Mouse (Mus musculus): ENCODE measurements around the gene Ccdc88c. TPM values are rescaled to one million over a fixed set of nuclear protein-coding genes. Genes with fewer than 3 reads are reported as not detected.

The Ccdc88c gene
- polyA plus RNA-seq, 1 experiment from 2014 or later, result 15.3 TPM

DNA sequence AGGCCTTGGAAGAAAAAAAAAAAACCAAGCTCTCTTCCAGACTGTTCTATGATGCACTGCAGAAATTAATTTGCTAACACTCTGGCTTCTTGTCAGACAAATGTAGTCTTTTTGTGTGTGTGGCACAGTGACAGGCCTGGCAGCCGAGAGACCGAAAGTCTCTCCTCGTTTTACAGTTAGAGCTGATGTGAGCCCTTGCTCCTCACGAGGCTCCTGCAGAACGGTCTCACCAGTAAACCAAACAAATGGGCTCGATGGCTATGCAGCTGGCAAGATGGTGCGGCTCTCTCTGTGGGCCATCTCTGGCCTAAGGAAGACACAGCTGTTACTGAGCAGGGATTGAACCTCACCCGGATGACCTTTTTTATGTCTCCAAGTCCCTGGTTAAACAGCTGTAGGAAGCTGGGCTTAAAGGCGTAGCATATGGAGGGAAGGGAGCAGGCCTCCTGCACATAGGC lies 48.3 kb downstream of the Ccdc88c start:
- Histone ChIP-seq H3K27ac (ENCODE audit: low read depth) (no peak overlapping the region; the same call in 1 of the 2 replicates), H3K9me3 (ENCODE audit: low read depth, low read length) (no peaks in the 10 kb centered on the region), H3K4me2 (no peak overlapping the region), H3K4me1 (ENCODE audit: insufficient read depth) (no peaks in the 10 kb centered on the region), H3K36me3 (ENCODE audit: insufficient read depth) (no peaks in the 10 kb centered on the region), H3K9ac (no peak overlapping the region), H3K27me3 (ENCODE audit: insufficient read depth, low read length) (no peaks in the 10 kb centered on the region), H3K4me3 (ENCODE audit: low read depth, low read length) (no peak overlapping the region)
- no peak for TF ChIP-seq CTCF (IDR thresholded peaks at IDR 0.05; ENCODE audit: low read depth)
- 42% methylated on average over 9 of the region's 9 CpGs for WGBS
- DNase-seq (peak; percentile 60), ATAC-seq (ENCODE audit: insufficient read depth) (peak; percentile 53)

DNA sequence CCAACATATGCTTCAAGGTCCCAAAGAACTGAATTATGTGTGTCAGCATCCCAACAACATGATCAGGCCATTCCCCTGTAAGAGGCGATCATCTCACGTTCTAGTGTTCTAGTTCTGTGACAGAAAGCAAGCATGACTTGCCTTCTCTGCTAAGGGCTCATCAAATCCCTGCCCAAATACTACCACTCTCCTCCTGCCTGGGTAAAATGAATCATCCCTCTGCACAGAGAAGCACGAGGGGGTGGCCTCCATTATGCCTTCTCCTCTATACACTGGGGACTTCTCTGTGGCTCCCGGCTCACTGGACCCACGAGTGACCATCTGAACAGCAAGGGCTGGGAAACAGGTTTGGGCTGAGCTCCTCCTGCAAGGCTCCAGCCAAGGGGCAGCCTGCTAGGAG lies 49.2 kb downstream of the Ccdc88c start:
- H3K27ac ChIP-seq (ENCODE audit: low read depth), result no peak overlapping the region

DNA sequence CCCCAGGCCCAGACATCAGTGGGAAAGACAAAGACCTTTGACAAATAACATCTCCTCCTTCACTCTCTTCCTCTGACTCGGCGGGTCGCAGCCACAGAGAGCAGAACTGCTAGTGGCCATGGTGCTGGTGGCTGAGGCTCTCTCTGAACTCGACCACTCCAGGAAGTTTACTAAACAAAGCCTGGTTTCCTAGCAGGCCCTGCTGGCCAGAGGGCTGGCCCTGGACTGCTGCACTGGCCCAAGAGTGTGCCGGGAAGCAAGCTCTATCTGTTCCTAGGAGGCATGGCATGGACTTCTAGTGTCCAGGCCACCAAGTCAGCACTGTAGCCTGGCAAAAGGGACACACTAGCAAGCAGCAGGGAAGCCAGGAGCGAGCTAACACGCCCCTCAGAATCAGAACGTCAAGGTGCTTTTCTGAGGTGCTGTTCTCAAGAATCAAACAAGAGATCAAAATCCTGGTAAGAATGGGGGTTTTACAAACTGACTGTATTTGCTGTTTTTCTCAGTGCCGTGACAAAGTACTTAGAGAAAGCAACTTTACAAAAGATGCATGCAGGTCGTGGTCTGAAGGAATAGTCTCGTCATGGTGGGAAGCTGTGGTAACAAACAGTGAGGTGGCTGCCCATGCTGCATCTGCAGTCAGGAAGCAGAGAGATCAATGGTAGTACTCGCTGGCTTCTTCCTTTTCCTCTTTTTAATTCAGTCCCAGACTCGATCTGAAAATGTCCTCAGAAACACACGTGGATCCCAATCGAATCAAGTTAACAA lies 50.7 kb downstream of the Ccdc88c start:
- H3K9ac ChIP-seq, result no peak overlapping the region
- ATAC-seq (ENCODE audit: insufficient read depth) (no peak), DNase-seq (peak; percentile 27)
- H3K27ac ChIP-seq (ENCODE audit: low read depth), result no peak overlapping the region
- 59% methylated on average over 15 of the region's 15 CpGs for WGBS
- H3K4me2 ChIP-seq, result no peak overlapping the region
- no peaks in the 10 kb centered on the region for H3K9me3 ChIP-seq (ENCODE audit: low read depth, low read length)
- no peak for TF ChIP-seq CTCF (IDR thresholded peaks at IDR 0.05; ENCODE audit: low read depth)
- no peaks in the 10 kb centered on the region for H3K4me1 ChIP-seq (ENCODE audit: insufficient read depth)
- H3K4me3 ChIP-seq (ENCODE audit: low read depth, low read length), result no peak overlapping the region
- no peaks in the 10 kb centered on the region for H3K27me3 ChIP-seq (ENCODE audit: insufficient read depth, low read length)
- no peaks in the 10 kb centered on the region for H3K36me3 ChIP-seq (ENCODE audit: insufficient read depth)

More for the DNA sequence above, 49.2 kb downstream of the Ccdc88c start:
- Histone ChIP-seq H3K4me3 (ENCODE audit: low read depth, low read length) (no peak overlapping the region), H3K27me3 (ENCODE audit: insufficient read depth, low read length) (no peaks in the 10 kb centered on the region), H3K9ac (no peak overlapping the region), H3K4me2 (no peak overlapping the region), H3K9me3 (ENCODE audit: low read depth, low read length) (no peaks in the 10 kb centered on the region), H3K4me1 (ENCODE audit: insufficient read depth) (no peaks in the 10 kb centered on the region), H3K36me3 (ENCODE audit: insufficient read depth) (no peaks in the 10 kb centered on the region)
- no peak for TF ChIP-seq CTCF (IDR thresholded peaks at IDR 0.05; ENCODE audit: low read depth)
- WGBS, result 78% methylated on average over 5 of the region's 5 CpGs
- DNase-seq (no peak), ATAC-seq (ENCODE audit: insufficient read depth) (no peak)

DNA sequence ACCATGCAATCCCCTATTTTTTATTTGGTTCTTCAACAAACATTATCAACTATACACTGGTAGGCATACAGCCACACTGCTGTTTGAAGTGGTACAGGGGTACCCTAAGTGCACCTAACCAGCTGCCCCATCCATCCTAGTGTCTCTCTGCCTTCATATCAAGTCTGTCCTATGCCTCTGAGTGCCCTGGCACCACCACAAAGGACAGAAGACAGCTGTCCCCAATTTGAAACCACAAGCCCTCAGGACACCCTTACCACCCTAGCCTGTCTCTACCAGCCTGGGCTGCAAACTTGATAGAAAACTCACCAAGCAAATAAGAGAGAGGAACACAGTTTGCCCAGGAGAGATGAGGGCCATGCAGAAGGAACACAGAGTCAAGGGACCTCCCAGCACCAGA lies 51.3 kb downstream of the Ccdc88c start:
- ATAC-seq (ENCODE audit: insufficient read depth) (no peak), DNase-seq (no peak)
- Histone ChIP-seq H3K4me2 (no peak overlapping the region), H3K4me3 (ENCODE audit: low read depth, low read length) (no peak overlapping the region), H3K9ac (no peak overlapping the region), H3K4me1 (ENCODE audit: insufficient read depth) (no peaks in the 10 kb centered on the region), H3K27me3 (ENCODE audit: insufficient read depth, low read length) (no peaks in the 10 kb centered on the region), H3K27ac (ENCODE audit: low read depth) (no peak overlapping the region), H3K36me3 (ENCODE audit: insufficient read depth) (no peaks in the 10 kb centered on the region), H3K9me3 (ENCODE audit: low read depth, low read length) (no peaks in the 10 kb centered on the region)
- TF ChIP-seq CTCF (IDR thresholded peaks at IDR 0.05; ENCODE audit: low read depth), result no peak

DNA sequence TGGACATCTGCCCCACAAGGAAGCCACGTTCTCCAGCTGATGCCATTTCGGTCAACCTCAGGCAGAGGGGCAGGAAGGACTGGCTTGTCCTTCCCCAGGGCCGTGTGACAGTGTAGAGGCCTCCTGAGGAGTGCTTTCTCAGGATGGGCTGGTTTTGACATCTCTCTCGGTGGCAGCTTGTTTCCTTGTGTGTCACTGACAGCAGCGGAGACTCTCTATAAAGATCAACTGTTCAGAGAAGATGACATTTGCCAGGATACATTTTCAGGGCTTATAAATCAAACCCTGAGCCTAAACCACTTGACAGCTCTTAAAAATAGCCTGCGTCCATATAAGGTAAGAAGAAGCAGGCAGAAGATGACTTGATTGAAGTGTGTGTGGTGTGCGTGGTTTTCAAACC lies 59.0 kb downstream of the Ccdc88c start:
- Histone ChIP-seq H3K4me2 (no peak overlapping the region), H3K36me3 (ENCODE audit: insufficient read depth) (peaks cover 11% of the 10 kb centered on the region; the same call in 1 of the 2 replicates), H3K4me3 (ENCODE audit: low read depth, low read length) (no peak overlapping the region), H3K9me3 (ENCODE audit: low read depth, low read length) (no peaks in the 10 kb centered on the region), H3K9ac (no peak overlapping the region), H3K4me1 (ENCODE audit: insufficient read depth) (no peaks in the 10 kb centered on the region), H3K27me3 (ENCODE audit: insufficient read depth, low read length) (no peaks in the 10 kb centered on the region), H3K27ac (ENCODE audit: low read depth) (no peak overlapping the region)
- no peak for ATAC-seq (ENCODE audit: insufficient read depth)
- no peak for TF ChIP-seq CTCF (IDR thresholded peaks at IDR 0.05; ENCODE audit: low read depth)
- WGBS, result 47% methylated on average over 7 of the region's 7 CpGs
- no peak for DNase-seq

DNA sequence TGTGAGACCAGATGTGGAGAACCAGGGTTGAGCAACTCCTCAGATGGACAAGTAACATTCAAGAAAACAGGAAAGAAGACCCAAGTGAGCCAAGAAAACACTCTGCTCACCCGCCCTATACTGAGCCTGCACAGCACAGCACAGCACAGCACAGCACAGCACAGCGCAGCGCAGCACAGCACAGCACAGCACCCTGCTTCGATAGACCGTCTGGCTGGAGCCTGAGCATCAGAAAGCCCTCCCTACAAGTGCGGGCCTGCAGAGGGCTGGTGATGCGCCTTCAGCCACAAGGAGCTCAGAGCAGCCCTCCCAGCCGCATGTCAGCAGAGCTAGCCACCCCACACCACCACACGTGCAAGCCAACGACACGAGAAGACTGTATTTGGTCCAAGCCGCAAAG lies 61.5 kb downstream of the Ccdc88c start:
- H3K4me3 ChIP-seq (ENCODE audit: low read depth, low read length), result no peak overlapping the region
- ATAC-seq (ENCODE audit: insufficient read depth) (no peak), DNase-seq (no peak)
- 83% methylated on average over 12 of the region's 12 CpGs for WGBS
- H3K9me3 ChIP-seq (ENCODE audit: low read depth, low read length), result no peaks in the 10 kb centered on the region
- H3K27ac ChIP-seq (ENCODE audit: low read depth), result no peak overlapping the region
- no peak overlapping the region for H3K4me2 ChIP-seq
- H3K4me1 ChIP-seq (ENCODE audit: insufficient read depth), result no peaks in the 10 kb centered on the region
- H3K36me3 ChIP-seq (ENCODE audit: insufficient read depth), result peaks cover 12% of the 10 kb centered on the region; the same call in 1 of the 2 replicates
- TF ChIP-seq CTCF (IDR thresholded peaks at IDR 0.05; ENCODE audit: low read depth), result no peak
- no peak overlapping the region for H3K9ac ChIP-seq
- no peaks in the 10 kb centered on the region for H3K27me3 ChIP-seq (ENCODE audit: insufficient read depth, low read length)

DNA sequence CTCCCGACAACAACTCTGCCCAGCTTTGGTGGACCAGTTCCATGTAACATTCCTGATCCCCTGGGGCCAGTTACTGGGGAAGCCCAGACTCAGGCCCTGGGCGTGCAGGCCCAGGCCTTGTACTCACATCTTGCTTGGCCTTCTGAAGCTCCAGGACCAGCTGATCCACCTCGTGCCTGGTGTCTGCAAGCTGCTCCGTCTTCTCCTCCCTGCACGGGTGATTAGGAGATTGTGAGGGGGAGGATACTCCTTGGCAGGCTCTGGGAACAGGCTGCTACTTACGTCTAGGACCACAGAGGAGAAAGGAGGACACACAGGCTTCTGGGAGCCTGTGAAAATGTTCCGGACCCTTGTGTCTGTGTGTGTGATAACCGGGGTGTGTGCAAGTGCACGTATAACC lies 62.6 kb downstream of the Ccdc88c start:
- no peak overlapping the region; the same call in 1 of the 2 replicates for H3K9ac ChIP-seq
- WGBS, result 73% methylated on average over 9 of the region's 9 CpGs
- H3K27me3 ChIP-seq (ENCODE audit: insufficient read depth, low read length), result no peaks in the 10 kb centered on the region
- no peak for TF ChIP-seq CTCF (IDR thresholded peaks at IDR 0.05; ENCODE audit: low read depth)
- H3K9me3 ChIP-seq (ENCODE audit: low read depth, low read length), result no peaks in the 10 kb centered on the region
- H3K4me3 ChIP-seq (ENCODE audit: low read depth, low read length), result no peak overlapping the region
- ATAC-seq (ENCODE audit: insufficient read depth) (no peak), DNase-seq (no peak)
- no peak overlapping the region for H3K4me2 ChIP-seq
- H3K27ac ChIP-seq (ENCODE audit: low read depth), result no peak overlapping the region
- peaks cover 12% of the 10 kb centered on the region; the same call in 1 of the 2 replicates for H3K36me3 ChIP-seq (ENCODE audit: insufficient read depth)
- H3K4me1 ChIP-seq (ENCODE audit: insufficient read depth), result no peaks in the 10 kb centered on the region

Measured in lung, embryonic 14.5 days (tissue).